Mouse (Mus musculus) spleen, embryonic (tissue): ENCODE measurements around the gene 1700003E16Rik.

Experiments used
- CTCF ChIA-PET: fragments of 350-600 bp; sonication (Branson Sonifier 250); formaldehyde crosslinking; loops from one replicate; lab custom pipeline; 2022; lab: Charles Lee

Gene 1700003E16Rik

DNA sequence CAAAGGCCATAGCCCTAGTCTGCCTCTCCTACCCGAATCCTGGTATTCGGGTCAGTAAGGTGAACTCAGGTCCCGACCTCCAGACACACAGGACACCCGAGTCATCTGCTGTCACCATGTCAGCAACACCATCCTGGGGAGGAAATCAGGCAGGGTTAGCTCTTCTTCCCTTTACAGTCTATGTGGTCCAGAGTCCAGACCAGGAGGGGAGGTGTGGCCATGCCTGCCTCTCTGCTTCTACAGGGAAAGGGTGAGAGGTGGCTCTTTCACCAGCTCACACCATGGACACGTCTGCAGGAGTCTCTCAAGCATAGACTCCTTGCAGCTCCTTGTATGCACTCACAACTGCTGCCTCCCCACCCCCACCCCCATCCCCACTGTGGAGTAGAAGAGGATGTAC lies 2.7 kb upstream of the 1700003E16Rik start:
- CTCF ChIA-PET = no interaction called here

DNA sequence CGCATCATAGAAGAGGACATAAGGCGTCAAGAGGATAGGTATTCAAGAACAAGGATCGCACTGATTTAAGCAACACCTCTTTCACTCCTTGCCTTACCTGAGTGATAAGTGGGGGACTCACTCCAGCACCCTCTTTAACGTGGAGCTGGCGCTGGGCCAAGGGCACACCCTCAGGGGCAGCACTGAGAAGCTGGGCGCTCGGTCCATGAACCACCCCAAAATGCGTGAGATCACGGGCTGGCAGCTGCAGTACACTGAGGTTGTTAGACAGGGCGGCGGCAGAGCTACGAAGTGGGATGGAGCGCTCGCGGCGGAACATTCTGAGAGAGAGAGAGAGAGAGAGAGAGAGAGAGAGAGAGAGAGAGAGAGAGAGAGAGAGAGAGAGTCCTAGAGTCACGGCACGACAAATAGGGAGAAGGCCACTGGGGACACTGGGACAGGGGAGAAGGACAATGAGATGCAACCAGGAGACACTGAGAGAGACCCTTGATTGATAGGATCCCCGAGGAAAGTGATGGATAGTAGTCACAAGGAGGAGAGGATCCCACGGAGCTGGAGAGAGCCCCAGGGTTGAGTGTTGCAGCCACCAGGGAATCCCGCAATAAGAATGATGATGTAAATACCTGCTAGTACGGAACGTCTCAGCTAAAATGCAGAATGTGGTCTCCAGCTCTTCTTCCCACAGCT lies 509 bp upstream of the 1700003E16Rik start:
- CTCF ChIA-PET = interaction anchor here (0.7 kb wide), 2 partner anchors 9 to 441 kb away, joined by 8 to 13 read pairs; no protein-coding TSS in a partner anchor

DNA sequence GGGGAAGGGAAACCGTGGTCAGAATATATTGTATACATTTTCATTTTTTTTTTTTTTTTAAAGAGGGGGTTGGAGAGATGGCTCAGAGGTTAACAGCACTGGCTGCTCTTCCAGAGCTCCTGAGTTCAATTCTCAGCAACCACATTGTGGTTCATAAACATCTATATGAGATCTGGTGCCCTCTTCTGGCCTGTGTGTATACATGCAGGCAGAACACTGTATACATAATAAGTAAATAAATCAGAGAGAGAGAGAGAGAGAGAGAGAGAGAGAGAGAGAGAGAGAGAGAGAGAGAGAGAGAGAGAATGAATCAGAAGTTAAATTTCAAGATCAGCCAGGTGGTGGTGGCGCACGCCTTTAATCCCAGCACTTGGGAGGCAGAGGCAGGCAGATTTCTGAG lies 3.3 kb downstream of the 1700003E16Rik start:
- CTCF ChIA-PET = interaction anchor here (0.7 kb wide), 2 partner anchors 54 to 169 kb away, joined by 3 to 18 read pairs; no protein-coding TSS in a partner anchor

DNA sequence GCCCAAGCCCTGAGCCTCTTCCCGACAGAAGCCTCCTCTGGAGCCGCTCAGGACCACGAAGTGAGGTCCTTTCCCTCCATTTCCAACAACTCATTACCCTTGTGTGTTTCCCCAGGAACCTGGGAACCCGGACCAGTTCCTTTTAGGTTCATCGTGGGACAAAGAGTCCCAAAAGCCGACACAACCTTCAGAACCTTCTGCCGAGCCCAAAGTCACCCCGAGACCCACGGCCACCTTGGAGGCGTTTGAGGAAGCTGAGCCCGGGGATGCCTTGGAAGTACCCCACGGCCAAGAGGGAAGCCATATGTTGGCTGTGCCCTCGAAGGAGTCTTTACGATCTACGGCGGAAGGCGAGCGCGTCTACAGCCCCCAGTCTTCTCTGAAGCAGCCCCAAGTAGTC lies 5.2 kb downstream of the 1700003E16Rik start:
- CTCF ChIA-PET = no interaction called here

DNA sequence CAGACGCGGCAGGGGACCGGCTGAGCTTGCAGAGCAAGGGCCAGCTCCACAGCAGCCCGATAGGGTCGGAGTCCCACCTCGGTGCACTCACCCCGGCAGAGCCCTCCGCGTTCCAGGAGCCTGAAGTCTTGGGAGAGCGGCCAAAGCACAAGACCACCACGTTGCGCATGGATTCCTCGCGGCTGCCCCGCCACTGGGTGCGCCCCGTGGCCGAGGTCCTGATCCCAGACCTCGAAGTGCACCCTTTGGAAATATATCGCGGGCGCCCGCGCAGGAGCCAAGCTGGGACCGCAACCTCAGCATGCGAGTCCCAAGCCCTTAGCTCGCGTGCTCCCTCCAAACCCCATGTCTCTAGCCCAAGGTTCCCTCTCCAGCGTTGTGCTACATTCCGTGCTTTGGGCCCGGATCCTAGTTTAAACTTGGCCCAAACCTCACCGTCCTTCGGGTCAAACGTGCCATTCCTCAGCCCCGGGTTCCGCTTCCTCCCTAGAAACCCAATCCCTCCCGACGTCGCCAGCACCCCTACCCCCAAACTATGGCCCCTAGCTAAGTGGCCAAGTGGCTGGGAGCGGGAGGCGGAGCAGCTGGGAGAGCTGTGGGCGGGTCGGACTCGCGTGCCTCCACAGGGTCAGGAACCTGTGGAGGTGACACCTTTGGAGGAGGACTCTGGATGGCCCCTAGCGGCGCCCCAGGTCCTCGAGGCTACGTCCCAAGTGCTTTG lies 5.9 kb downstream of the 1700003E16Rik start:
- CTCF ChIA-PET = no interaction called here

DNA sequence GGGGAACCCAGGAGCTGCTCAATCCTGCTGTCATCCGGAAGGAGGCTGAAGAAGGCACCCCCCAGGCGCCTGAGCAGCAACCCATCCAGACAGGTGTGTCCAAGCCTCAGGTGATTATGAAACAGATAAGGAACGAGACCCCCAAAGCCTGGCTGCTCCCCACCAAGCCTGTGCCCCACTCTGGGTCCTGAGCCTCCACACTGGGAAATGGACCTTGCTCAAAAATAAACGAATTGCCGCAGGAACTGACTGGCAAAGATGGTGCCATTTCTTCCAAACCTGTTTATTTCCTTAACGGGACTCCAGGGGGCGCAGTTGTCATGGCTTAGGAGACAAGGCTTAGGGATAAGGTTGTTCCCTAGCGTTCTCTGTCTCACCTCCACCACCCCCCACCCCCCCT lies 6.5 kb downstream of the 1700003E16Rik start:
- CTCF ChIA-PET = no interaction called here

DNA sequence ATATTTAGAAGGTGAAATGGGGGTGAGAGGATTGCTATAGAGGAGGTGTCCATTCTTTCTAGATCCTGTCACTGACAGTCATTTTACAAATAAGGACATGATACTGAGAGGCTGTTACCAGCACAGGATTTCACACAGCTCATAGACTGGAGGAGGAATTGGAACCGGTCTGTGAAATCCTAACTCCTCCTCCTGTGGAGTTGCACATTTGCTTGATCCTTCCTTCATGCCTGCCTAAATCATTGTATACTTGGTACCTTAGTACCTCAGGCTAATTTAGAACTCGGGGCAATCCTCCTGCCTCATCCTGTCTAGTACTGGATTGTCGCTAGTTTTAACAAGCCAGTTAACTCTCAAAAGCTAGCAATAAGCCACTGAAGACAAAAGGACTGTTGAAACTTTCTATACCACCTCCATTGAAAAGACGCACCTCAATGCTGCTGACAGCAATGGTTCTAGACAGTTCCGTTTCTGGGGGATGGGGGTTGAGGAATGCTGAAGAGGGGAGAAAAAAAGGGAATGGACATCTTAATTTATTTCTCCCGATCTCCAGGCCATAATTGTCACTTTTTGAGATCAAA lies 8.9 kb downstream of the 1700003E16Rik start:
- CTCF ChIA-PET = no interaction called here

DNA sequence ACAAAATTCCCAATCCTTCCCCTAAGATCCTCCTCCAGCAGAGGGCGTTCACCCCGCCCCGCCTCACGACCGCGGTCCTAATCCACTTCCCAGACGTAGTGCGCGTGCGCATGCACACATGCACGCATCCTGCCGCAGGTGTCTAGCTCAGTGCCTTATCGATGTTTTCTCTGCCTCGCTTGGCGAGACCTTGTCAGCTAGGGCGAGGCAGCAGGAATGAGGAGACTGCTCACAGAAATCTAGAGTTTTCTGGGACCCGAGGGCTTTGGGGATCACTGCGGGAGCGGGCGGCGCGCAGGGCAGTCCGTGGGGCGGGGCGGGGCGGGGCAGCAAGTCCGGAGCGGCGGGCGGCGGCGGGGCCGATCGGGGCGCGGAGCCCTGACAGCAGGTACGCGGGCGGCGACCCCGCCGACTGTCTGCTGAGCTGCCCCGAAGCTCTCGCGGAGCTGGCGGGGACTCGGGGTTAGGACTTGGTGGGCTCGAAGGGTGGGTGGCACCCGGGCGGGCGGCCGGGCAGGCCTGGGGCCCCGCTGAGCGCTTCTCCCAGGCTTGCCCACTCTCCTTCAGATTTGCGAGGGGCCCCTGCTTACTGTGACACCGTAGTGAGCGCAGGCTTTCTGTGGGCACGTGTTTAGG lies 9.5 kb downstream of the 1700003E16Rik start, which contains the start of gene Dctn1:
TSS of gene Dctn1 (plus strand) at position 314 of the 636 bp plus-strand sequence.
- CTCF ChIA-PET = no interaction called here

DNA sequence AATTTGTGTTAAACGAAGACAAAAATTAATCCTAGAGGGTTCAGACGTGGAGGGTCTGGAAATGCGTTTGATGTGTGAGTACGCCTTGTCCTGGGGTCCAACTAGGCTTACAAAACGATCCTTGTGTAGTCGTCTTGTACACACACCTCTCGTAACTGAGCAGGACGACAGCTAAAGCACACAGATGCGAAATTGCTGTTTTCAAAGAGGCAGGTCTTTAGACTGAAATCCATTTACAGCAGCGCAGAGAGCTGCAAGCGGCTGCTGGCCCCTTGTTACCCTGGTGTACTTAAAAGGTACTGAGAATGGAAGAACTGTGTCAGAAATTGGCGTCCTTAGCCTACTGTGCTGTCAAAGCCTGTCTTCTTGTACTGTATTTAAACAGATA lies 10.0 kb downstream of the 1700003E16Rik start:
- CTCF ChIA-PET = no interaction called here

DNA sequence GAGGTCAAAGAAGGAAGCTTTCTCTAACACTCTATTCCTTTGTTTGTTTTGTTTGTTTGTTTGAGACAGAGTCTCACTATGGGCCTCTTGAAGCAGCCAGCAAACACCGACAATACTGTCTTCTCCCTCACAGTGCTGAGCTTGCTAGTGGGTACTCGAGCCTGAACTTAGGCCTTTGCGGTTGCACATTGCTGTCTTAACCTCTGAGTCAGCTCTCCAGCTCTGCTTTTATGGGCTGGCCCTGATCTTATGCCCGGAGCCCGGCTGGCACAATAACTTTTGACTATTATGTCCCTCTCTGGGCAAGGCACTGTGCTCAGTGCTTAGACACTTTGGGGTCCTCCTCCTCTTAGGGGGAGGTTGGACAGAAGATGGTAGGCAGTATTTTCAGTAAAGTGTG lies 13.7 kb downstream of the 1700003E16Rik start:
- CTCF ChIA-PET = interaction anchor here (0.6 kb wide), 1 partner anchor 31 kb away, joined by 4 read pairs; no protein-coding TSS in a partner anchor

DNA sequence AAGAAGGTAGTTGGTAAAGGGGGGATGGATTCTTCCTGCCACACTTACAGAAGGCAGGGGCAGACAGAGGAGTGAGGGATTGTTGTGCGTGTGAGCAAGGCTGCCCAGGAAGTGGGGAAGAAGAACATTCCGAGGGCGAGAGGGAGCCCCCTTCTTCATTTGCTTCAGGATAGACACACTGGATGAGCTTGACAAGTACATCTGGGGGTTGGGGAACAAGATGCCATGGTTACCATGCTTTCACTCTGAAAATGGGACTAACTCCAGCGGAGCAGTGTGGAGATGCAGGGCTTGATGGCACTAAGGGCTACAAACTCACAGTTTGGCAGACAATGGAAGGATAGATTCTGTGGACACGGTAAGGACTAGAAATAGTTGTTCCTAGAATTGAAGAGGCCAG lies 14.9 kb downstream of the 1700003E16Rik start:
- CTCF ChIA-PET = no interaction called here

DNA sequence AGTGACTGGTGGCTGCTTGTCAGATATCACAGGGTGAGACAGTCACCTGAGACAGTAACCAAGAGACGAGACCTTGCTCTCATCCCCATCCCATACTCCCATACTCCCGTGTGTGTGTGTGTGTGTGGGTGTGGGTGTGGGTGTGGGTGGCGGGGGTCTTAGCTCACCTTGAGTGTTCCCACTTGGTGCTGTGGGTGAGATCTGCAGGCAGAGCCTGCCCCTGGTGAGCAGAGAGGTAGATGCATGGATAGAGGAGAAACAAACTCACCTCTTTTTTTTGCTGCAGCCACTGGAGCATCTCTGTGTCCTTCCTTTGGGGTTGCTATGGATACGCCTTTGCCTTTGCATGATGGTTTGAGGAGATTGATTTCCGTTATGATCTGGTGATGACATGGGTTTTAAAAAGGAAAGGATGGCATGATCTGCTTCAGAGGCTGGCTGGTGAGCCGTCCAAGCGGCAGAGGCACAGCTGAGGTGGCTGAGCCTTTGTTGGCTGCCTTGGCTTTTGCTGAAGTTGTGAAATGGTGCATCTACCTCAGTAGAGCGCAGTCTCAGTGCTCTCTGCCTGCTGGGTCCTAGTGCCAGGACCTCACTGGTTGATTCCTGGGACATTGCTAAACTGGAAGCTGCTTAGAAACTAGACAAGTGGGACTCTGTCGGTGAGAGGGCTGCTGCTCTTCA lies 16.2 kb downstream of the 1700003E16Rik start:
- CTCF ChIA-PET = no interaction called here

DNA sequence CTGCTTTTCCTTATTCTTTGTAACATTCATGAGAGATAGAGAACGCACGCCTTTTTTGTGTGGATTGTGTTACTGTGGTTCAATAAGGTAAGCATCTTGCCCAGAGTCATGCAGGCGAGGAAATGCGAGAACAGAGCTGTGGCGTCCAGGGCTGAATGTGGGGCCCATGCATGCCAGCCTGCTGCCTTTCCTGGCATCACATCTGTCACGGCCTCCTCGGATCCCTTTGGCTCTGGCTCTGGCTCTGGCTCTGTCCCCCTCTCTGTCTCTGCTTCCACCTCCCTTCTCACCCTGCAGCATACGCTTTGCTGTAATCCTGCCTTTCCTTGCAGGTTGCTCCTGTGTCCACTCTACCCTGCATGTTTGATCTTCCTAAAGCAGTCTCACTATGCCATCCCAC lies 19.8 kb downstream of the 1700003E16Rik start:
- CTCF ChIA-PET = interaction anchor here (0.5 kb wide), 1 partner anchor 12 kb away, joined by 4 read pairs; no protein-coding TSS in a partner anchor

DNA sequence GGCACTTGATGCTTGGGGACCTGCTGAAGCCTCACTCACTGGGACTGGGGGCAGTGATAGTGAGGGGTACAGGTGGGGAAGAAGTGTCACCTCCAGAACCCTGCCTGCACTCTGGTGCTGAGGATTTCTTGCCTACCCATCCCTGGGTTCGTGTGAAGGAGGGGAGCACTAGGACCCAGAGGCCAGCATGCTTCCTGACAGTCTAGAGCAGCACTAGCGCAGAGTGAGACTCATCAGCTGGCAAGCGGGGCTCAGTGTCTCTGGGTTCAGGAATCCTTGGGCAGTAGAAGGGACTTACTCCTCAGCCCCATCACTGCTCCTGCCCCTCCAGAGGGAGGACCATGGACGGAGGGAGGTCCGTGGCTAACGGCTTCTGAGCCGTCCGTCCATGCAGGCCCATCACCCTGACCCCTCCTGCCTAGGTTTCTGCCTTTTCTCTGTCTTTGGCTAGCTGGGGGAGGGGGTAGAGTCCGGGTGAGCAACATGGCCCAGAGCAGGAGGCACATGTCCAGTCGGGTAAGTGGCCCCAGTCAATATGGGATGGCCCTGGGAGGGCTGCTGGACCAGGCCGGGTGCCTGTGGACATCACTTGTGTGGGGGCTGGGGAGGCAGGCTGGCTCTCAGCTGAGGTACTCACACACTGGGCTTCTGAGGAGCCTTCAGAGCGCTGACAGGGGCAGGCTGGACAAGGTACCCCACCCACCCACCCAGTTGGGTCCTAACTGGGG lies 23.4 kb downstream of the 1700003E16Rik start:
- CTCF ChIA-PET = no interaction called here

DNA sequence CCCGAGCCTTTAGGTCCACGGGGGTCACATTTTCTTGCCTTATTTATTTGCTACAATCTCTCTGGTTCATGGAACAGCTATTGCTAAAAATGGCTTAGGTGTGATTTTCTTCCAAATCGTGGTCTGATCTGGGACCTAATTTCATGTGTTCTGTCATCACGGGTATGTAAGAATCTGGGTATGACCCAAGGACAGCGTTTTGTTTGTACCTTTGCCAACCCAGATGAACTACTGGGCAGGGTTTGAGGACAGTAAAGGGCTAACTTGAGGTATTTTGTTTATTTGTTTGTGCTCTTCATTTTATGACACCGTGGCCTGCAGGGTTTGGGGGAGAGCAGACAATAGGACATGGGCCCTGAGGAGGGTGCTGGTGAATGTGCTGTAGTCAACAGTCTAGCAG lies 24.4 kb downstream of the 1700003E16Rik start:
- CTCF ChIA-PET = no interaction called here

DNA sequence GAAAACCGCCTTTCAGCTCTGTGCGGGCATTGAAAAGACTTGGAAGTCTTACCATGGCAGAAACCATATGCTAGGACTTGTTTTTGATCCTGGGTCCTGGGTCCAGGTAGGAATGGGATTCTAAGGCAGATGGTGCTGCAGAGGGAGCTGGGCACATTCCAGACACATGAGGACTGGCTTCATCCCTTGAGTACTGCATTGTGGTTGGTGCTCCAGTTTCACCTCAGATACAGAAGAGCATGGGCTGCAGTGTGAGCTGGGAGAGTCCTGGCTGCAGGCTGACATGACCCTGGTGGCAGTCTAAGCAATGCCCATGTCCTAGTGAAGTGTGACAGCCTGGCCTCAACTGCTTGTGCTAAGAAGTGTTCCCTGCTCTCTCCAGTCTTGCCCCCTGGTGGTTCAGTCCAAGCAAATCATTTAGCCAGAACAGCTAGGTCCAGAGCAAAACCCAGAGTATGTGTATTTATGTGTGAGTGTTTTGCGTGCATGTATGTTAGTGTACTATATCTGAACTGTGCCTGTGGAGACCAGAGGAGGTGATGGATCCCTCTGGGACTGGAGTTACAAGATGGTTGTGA lies 28.7 kb downstream of the 1700003E16Rik start:
- CTCF ChIA-PET = no interaction called here

DNA sequence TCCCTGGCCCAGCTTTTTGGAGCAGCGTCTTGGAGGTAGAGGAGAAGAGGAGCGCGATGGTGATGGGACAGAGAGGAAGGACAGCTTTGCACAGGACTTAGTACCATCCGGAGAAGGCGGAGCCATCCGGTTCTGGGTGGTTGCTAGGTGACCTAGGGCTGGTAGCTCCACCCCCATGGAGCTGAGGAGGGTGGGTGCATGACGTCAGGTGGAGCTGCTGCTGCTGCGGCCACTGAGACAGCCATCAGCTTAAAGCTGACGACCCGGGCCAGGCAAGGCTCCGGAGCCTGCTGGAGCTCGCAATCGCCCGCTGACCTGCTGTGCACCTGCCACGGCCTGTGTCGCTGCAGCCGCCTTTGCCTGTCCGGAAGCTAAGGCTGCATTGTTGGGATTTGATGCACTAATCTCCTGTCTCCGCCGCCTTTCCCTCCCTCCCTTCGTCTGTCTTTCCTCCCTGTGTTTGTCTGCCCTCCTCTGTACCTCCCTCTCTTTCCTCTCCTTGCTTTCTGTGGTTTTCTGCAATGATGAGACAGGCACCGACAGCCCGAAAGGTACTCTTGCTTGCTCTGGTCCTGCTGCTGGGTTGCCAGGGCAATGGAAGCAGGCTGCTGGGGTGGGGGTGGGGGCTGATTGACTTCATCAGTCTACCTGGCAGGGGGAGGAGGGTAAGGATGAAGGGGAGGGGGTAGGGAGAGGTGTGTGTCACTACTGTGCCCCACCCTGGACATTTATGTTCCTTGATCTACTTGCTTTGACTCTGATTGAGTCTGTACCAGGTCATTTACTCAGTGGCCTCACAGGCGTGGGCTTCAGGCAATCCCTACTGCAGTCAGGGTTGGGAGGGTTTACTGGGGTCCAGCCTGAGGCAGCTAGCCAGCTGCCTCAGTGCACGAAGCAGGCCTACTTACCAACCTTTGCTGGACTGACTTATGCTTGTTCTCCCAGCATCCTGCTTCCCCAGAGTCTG lies 30.0 kb downstream of the 1700003E16Rik start:
- CTCF ChIA-PET = no interaction called here

DNA sequence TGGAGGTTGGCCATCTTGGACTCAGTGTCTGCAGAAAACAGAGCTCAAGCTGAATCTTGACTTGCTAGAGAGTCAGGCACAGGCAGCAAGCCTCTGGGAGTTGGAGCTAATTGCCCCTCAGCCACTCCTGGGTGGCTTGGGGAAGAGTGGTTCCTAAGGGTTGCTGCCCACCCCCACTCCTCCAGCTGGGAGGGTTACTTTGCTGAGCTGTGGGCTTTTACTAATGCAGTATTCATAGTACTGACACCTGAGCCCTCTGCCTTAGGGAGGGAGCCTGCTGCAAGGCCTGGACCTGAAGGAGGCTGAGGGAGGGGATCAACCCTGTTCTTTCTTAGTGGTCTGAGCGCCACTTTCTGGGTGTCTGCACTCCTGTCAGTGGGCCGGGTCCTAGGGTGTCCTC lies 30.7 kb downstream of the 1700003E16Rik start:
- CTCF ChIA-PET = no interaction called here

DNA sequence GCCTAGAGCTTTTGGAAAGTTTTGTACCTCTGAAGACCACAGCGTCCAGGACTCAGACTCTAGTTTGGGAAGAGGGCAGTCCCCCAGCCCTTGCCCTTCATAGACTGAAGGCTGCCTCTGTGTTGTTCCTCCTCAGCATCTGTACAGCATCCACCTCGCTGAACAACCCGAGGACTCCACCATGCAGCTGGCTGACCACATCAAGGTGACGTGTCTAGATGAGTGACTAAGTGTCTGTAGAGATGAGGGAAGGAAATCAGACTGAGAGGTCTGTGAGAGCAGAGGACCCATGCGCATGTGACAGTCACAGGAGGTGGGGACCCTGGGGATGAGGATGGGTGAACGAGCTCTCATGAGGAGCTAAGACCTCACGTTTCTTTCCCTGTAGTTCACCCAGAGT lies 37.4 kb downstream of the 1700003E16Rik start:
- CTCF ChIA-PET = interaction anchor here (0.6 kb wide), 1 partner anchor 70 kb away, joined by 3 read pairs; no protein-coding TSS in a partner anchor
